Mouse (Mus musculus) C2C12 (cell line): ENCODE results near the gene Ccdc162. TPM values are rescaled to one million over a fixed set of nuclear protein-coding genes. Genes with fewer than 3 reads are reported as not detected.
A peak's percentile ranks its signal among the peaks of the same experiment; 100 is the strongest.

Source experiments
- H3K27me3 ChIP-seq: one replicate; pipeline ENCODE4 v1.6.1; 2011; ENCODE audit not compliant: control insufficient read depth, insufficient read depth, insufficient read length
- H3K36me3 ChIP-seq: one replicate; pipeline ENCODE4 v1.6.1; 2011; ENCODE audit not compliant: control insufficient read depth, insufficient read depth
- H3K4me3 ChIP-seq: one replicate; pipeline ENCODE4 v1.5.1; 2011; ENCODE audit warnings: mild to moderate bottlenecking, control low read depth; ENCODE audit not compliant: poor library complexity, insufficient read depth, severe bottlenecking
- H3K79me2 ChIP-seq: one replicate; pipeline ENCODE4 v1.6.1; 2011; ENCODE audit not compliant: control insufficient read depth, insufficient read depth
- H3K79me3 ChIP-seq: one replicate; pipeline ENCODE4 v1.6.1; 2011; ENCODE audit warnings: low read depth, control low read depth
- H3ac ChIP-seq: one replicate; pipeline ENCODE3; 2011; ENCODE audit warnings: low read depth; ENCODE audit not compliant: control insufficient read depth, insufficient read length
- CEBPB ChIP-seq: IDR thresholded peaks from one replicate; pipeline ENCODE4 v1.6.1; 2011; ENCODE audit warnings: low read depth, mild to moderate bottlenecking, control low read depth, moderate library complexity
- CTCF ChIP-seq: IDR thresholded peaks from one replicate; pipeline ENCODE4 v1.5.1; 2011; ENCODE audit not compliant: control insufficient read depth, insufficient read depth, insufficient read length
- FOSL1 ChIP-seq: IDR thresholded peaks from one replicate; pipeline ENCODE4 v1.8.0; 2011; ENCODE audit warnings: mild to moderate bottlenecking, low read length; ENCODE audit not compliant: poor library complexity, insufficient read depth, severe bottlenecking
- MAX ChIP-seq: IDR thresholded peaks from one replicate; pipeline ENCODE4 v1.6.1; 2011; ENCODE audit warnings: mild to moderate bottlenecking, control low read depth
- MYOD1 ChIP-seq: IDR thresholded peaks from one replicate; pipeline ENCODE4 v1.6.1; 2011; ENCODE audit warnings: low read depth; ENCODE audit not compliant: control insufficient read depth, insufficient read length
- MYOG ChIP-seq: IDR thresholded peaks from one replicate; pipeline ENCODE4 v1.6.1; 2011; ENCODE audit not compliant: control insufficient read depth, insufficient read length; ENCODE audit errors: extremely low read depth
- USF1 ChIP-seq: IDR thresholded peaks from one replicate; pipeline ENCODE4 v1.6.1; 2011; ENCODE audit warnings: low read depth, mild to moderate bottlenecking, control low read depth, moderate library complexity
- polyA plus RNA-seq: library from polyadenylated mRNA; unstranded; fragments of >200 nt; fragmentation: generic; extraction: Trizol; gene quantifications from one replicate; pipeline ENCODE4 v1.2.1, GENCODE M21; 2012; ENCODE audit warnings: missing spikeins

Ccdc162 gene
- polyA plus RNA-seq, 1 experiment: 0.13 TPM

DNA sequence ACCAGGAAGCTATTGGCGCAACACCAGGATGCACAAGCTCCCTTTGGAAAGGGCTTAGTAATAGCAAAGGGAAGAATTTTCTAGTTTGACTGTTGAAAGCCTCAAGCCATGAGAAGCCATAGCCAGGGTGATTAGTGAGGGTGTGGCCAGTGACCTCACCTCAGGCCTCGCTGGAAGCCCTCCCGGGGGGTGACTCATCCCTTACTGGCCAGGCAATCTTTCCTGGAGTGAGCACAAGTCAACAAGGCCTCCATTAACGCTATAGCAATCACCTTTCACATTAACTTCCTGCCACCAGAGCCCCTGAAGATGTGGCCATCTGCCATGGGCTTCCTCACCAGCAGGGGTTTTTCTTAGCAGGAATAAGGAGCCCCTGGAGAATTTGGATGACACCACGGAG is 151.3 kb downstream of the Ccdc162 start:
- H3ac ChIP-seq: no peak overlapping the region
- no peaks in the 10 kb centered on the region for H3K79me2 ChIP-seq
- TF ChIP-seq CEBPB (no peak), MAX (peak; percentile 74), USF1 (no peak), CTCF (no peak), MYOG (no peak), MYOD1 (no peak), FOSL1 (peak; percentile 93)
- no peaks in the 10 kb centered on the region for H3K36me3 ChIP-seq
- no peaks in the 10 kb centered on the region for H3K79me3 ChIP-seq
- no peak overlapping the region for H3K4me3 ChIP-seq
- H3K27me3 ChIP-seq: no peaks in the 10 kb centered on the region

DNA sequence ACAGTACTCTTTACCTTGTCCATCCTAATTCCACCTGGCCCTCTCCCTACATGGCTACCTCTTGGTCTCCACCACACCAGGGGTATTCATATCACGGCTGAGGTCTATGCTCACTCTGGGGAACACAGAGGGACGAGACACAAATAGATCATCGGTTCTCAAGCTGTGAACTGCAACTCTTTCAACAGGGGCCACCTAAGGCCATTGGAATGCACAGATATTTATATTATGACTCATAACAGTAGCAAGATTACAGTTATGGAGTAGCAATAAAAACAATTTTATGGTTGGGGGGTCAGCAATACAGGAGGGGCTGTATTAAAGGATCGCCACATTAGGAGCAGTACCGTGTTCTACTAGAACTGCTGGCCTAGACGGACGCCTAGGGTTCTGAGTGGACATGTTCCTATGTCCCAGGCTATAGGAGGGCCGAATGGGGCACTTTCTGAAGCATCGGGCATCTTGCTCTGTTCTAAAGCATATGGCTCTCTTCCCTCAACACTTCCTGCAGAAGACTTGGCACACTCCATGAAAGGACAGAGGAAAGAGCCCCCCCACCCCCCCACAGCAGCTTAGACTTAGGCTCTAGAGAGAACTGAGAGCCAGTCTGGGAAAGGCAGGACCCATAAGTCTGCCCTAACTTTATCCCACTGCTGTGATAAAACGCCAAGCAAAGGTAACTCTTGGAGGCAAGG is 154.6 kb downstream of the Ccdc162 start:
- Histone ChIP-seq H3K36me3 (no peaks in the 10 kb centered on the region), H3K4me3 (no peak overlapping the region), H3K79me2 (no peaks in the 10 kb centered on the region), H3K27me3 (no peaks in the 10 kb centered on the region), H3ac (no peak overlapping the region), H3K79me3 (no peaks in the 10 kb centered on the region)
- TF ChIP-seq MYOG (no peak), MYOD1 (no peak), FOSL1 (peak; percentile 84), CEBPB (peak; percentile 14), MAX (no peak)

DNA sequence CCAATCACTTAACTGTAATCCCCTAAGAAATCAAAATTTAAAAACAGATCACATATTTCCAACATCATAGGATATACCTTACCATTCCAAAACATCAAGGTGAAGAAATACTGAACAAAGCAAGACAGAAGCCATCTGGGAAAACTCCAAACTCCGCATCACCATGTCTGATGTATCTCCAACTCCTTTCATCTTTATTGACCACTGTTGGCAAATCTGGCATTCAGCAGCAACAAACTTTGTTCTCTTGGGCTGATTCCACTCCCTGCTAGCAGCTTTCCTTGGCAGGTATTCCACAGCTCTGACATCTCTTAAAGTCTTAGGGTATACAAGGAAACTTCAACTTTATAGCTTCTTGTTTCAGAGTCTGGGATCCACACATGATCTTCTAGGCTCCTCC is 158.0 kb downstream of the Ccdc162 start:
- no peaks in the 10 kb centered on the region for H3K79me2 ChIP-seq
- H3K4me3 ChIP-seq: no peak overlapping the region
- no peak for TF ChIP-seq FOSL1
- TF ChIP-seq CTCF: no peak
- TF ChIP-seq CEBPB: no peak
- no peak for TF ChIP-seq USF1
- TF ChIP-seq MYOG: no peak
- TF ChIP-seq MYOD1: no peak
- no peak for TF ChIP-seq MAX
- no peaks in the 10 kb centered on the region for H3K79me3 ChIP-seq
- no peak overlapping the region for H3ac ChIP-seq
- H3K36me3 ChIP-seq: no peaks in the 10 kb centered on the region
- H3K27me3 ChIP-seq: no peaks in the 10 kb centered on the region

DNA sequence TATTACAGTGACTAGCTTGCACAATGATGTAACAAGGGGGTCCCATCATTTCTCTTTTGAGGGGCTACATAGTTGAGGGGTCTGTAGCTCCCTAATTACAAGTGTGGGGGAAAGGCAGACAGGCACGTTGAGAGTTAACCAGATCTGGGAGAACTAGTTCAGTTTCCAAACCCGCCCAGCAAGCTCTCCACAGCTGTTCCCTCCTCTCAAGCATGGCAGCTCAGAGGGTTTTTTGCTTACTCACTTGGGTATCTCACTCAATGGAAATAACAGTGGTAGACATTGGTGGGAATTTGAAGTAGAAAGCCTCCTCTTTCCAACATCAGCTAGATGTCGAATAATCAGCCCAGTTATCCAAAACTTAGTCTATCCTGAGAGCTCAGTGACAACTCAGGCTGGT is 161.4 kb downstream of the Ccdc162 start:
- TF ChIP-seq CTCF: no peak
- peak; percentile 48 for TF ChIP-seq MYOD1
- Histone ChIP-seq H3K4me3 (no peak overlapping the region), H3K79me3 (no peaks in the 10 kb centered on the region), H3K27me3 (no peaks in the 10 kb centered on the region), H3K36me3 (no peaks in the 10 kb centered on the region), H3K79me2 (no peaks in the 10 kb centered on the region), H3ac (no peak overlapping the region)

DNA sequence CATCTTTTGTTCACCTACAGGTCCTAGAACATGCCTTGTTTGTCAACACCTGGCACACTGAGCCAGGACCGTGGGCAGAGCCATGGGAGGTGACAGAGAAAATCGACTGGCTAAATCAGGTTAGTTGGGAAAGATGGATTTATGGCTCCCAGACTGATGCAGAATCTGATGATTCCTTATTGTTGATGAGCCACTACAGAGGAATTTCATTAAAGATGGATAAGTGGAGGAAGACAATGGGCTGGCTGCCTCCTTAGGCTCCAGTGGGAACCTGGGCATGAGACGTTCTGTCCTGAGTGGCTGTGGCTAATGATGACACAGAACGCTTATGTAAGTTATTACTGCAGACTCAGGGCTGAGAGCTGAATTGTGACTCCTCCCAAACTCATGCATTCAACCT is 162.7 kb downstream of the Ccdc162 start:
- Histone ChIP-seq H3ac (no peak overlapping the region), H3K79me2 (no peaks in the 10 kb centered on the region), H3K79me3 (no peaks in the 10 kb centered on the region), H3K27me3 (no peaks in the 10 kb centered on the region), H3K4me3 (no peak overlapping the region), H3K36me3 (no peaks in the 10 kb centered on the region)
- TF ChIP-seq CEBPB (no peak), MYOG (no peak), FOSL1 (no peak), MAX (no peak), CTCF (no peak), MYOD1 (no peak), USF1 (no peak)

DNA sequence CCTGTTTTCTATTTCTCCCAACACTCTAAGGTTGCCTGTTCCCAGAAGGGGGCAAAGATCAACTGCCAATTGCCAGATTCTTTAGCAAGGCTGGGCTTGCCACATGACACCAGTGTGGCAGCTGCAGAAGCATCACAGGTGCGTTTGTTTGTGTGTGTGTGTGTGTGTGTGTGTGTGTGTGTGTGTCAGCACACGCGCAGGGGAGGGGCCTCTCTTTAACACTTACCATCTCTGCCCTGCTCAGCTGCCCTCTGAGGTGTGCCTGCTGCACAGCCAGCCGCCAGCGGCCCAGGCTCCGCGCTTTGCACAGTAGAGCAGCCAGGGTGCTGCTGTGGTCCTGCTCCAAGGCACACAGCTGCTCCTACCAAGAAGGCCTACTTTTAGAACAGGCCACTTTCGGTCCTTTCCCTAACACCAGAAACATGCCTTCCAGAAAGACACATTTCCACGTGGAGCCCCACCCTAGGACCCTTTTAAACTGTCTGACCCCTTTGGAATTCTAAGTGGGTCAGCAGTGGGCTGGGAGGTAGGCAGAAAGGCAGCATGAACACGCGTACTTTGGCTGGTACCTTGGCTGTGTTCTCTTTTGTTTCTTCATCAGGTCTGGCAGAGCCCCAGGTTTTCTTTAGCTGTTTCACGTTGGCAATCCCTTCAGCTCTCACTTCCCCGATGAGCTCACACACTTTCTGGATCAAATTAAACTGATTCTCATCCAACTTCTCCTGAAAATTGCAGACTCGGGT is 163.4 kb downstream of the Ccdc162 start:
- no peaks in the 10 kb centered on the region for H3K27me3 ChIP-seq
- no peak overlapping the region for H3ac ChIP-seq
- no peaks in the 10 kb centered on the region for H3K36me3 ChIP-seq
- no peaks in the 10 kb centered on the region for H3K79me2 ChIP-seq
- TF ChIP-seq CTCF (no peak), MYOD1 (peak; percentile 61), MAX (no peak), FOSL1 (no peak)
- H3K4me3 ChIP-seq: no peak overlapping the region
- no peaks in the 10 kb centered on the region for H3K79me3 ChIP-seq
